Mouse (Mus musculus) adrenal gland, postnatal 36 days (tissue): ENCODE results near the gene Kcnb1. TPM values are rescaled to one million over a fixed set of nuclear protein-coding genes. Genes with fewer than 3 reads are reported as not detected.

ENCODE experiments used
- DNase-seq, 2 experiments: peaks; one replicate each; pipeline ENCODE4 v3.0.0; 2021; ENCODE audit warnings: mixed read lengths in 1 of 2
- total RNA-seq, 2 experiments: library from RNA; stranded (reverse); gene quantifications; 2 replicates each; pipeline ENCODE4 v1.2.3; 2021

Gene Kcnb1
- total RNA-seq, 2 experiments from 2014 or later = 13.7 to 20.7 TPM

DNA sequence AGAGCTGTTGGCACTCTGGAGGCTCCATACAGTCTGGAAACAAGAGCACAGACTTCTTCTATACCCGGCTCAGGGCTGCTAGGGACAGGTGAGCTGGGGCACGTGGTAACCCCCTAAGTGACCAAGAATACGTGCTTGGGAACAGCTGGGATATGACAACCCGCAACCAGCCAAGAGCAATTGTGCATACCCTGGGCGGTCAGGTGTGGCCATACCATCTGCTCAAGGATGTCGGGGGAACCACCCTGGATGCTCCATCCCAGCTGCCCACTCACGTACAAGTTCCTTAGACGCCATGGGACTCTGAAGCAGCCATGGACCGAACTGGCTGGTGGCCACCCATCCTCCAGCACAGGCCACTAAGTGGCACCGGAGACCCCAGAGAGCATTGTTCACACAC lies 26.8 kb downstream of the Kcnb1 start:
- DNase-seq = no peak

DNA sequence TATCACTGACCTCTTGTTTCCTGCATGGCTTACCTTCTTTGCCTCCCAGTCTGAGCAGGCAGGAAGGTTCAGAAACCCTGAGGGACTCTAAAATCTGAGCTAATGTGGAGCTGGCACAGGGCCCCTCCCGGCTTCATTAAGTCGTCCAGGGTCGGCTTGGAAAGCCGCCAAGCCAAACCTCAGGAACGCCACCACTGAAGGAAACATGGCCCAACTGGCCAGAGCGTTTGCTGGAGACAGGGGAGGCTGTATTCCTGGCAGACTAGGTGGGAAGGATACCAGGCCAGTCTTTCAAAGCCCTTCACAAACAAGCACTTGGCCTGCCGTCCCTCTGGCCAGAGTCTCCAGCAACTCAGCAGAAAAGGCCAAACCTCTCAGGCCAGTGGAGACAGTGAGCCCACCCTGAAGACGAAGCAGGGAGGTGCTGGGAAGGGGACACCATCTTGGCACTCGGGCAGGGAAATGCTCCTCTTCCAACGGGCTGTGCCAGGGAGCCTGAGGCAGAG lies 27.4 kb downstream of the Kcnb1 start:
- DNase-seq = peak in 1 of 2 experiments; percentile 53

DNA sequence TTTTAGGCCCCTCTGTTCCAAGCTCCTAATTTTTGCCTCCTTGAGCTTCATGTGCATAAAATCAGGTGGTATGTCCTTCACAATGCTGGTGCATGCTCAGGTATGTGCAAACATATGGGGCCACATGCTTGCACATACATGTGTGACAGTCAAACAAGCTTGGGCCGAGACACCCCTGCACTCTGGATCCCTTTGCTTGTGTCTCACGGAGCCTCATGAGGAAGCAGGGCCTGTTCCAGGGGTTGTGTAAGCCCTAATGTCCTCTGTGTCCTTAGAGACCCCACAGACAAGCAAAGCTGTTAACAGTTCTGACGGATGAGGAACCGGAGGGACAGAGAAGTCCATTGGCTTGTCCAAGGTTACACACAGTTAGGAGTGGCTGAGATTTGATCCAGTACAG lies 30.2 kb downstream of the Kcnb1 start:
- DNase-seq = no peak

DNA sequence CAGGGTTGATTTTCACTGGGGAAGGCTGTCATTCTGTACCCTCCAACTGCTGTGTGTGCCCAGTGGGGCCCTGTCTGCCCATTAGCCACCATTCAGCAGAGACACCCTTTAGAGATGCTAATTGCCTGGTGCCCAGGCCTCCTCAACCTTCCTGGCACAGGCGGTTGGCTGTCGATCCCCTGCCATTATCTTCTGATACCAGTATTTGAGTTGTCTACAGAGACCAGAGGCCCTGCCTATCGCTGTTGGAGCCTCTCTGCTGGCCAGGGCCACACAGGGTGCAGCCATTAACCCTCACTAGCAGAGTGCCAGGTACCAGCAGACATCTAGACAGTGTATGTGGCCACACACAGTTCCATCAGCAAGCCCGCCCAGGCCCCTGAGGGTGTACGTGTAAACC lies 31.2 kb downstream of the Kcnb1 start:
- no peak for DNase-seq

DNA sequence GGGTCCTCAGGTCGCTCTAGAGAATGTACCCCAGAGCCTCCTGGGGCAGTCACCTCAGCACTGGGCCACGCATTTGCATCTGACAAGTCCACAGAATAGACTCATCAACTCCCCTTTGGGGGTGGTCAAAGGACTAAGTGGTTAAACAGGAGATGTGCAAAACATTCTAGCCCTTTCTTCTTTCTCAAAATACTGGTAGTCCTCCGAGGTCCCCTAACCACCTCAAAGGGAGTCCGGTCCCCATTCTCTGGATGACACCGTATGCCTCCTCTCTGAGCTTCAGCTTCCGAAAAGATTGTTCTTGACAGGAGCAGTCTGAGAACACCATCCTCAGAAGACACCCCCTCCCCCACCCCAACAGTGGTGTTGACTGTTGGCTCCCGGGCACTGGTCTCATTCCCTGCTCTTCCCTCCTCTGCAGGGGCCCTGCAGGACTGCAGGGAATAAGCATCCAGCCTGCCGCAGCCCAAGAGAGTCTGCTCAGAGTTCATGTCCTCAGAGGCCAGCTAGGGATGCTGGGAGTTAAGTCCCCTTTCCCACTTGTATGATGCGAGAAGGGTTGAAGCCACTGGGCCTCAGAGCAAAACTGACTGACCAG lies 33.7 kb downstream of the Kcnb1 start:
- no peak for DNase-seq

DNA sequence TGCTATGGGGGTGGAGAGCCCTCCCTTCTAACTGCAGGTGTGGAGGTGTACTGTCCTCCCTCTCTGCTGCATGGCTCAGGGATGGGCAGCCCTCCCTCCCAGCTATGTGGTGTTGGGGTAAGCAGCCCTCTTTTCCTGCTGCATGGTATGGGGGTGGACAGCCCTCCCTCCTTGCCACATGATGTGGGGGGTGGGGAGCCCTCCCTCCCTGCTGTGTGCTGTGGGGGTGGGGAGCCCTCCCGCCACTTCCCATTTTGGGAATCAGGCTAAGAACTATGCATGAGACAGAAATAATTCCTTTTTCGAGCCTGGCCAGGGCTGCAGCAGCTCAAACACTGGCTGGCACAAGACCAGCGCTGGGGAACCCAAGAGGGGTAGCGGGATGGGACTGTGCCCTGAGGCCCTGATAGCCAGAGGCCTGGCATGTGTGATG lies 34.4 kb downstream of the Kcnb1 start:
- no peak for DNase-seq

DNA sequence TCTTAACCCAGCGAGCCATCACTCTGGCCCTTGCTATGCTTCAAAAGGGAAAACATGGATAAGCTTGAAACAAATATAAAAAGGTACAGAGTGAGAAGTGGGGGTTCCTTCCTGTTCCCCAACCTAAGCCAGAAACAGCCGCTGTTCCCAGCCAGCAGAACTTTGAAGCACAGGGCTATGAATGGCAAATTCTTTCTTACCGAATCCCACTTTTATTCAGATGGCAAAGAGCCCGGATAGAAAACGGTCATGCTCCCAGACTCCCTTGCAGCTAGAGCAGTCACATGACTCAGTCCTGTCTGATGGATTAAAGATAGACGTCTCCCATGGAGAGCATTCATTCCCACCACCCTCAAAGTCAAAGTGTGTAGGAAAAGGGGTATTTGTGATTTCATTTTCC lies 39.1 kb downstream of the Kcnb1 start:
- DNase-seq = no peak

DNA sequence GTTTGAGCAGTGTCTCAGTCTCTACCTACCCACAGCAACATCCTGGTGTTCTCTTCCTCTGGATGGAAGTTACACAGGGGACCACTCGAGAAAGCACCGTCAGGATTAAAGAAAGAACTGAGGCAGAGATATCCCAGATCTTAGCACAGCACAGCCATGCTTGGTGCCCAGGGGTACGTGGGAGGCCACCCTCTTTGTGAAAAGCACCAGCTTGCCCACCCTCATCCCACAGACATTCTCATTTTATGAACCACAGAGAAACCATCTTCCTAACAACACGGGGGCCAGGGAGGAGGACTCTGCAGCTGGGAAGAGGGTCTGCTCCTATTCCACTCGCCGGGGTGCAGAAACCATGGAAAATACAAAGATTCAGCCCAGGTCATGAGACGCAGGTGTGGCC lies 39.8 kb downstream of the Kcnb1 start:
- DNase-seq = no peak

DNA sequence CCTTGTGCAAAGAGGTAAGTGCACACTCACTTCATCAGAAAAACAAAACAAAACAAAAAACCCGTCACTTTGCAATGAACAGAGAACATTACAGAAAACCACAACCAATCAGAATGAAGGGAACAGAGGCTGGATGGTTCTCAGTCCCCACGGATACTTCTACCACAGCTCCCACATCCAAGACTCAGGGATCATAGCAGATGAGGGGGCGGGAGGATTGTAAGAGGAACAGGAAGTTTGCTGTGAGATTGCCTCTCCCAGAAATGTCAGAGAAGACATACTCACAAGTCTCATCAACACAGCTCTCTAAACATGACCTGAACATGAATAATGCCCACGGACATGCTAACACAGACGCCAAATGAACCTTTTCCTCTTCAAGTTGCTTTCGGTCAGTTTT lies 40.9 kb downstream of the Kcnb1 start:
- no peak for DNase-seq

DNA sequence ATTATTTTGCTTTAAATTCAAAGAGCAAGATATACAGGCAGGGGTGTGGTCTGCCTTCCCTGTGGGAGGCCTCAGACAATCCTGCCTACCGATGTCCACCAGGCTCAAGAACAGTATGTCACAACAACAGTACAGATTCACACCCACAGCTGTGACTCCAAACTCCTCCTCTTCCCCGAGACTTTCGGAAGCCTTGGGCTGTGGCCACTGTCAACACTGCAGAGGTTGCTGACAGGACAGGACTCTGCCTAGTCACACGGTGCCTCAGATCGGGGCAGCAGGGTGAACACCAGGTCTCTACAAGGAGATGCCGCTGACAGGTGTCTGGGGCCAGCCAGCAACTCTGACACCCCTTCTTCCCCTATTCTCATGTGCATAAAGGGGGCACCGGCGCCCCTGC lies 42.2 kb downstream of the Kcnb1 start:
- peak in 1 of 2 experiments; percentile 20 for DNase-seq

DNA sequence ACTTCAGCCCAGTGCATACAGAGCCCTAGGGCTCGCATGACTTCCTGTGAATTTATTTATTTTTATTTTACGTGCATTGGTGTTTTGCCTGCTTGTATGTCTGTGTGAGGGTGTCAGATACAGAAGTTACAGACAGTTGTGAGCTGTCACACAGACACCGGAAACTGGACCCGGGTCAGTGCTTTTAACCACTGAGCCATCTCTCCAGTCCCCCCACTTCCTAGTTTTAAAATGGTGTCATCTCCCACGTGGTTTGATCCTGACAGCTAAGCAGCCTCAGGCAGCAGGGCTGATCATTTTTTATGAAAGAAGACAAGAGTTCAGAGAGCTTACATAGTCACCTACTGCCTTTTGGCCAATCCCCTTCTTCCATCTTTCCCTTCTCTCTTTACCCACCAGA lies 44.1 kb downstream of the Kcnb1 start:
- DNase-seq = no peak

DNA sequence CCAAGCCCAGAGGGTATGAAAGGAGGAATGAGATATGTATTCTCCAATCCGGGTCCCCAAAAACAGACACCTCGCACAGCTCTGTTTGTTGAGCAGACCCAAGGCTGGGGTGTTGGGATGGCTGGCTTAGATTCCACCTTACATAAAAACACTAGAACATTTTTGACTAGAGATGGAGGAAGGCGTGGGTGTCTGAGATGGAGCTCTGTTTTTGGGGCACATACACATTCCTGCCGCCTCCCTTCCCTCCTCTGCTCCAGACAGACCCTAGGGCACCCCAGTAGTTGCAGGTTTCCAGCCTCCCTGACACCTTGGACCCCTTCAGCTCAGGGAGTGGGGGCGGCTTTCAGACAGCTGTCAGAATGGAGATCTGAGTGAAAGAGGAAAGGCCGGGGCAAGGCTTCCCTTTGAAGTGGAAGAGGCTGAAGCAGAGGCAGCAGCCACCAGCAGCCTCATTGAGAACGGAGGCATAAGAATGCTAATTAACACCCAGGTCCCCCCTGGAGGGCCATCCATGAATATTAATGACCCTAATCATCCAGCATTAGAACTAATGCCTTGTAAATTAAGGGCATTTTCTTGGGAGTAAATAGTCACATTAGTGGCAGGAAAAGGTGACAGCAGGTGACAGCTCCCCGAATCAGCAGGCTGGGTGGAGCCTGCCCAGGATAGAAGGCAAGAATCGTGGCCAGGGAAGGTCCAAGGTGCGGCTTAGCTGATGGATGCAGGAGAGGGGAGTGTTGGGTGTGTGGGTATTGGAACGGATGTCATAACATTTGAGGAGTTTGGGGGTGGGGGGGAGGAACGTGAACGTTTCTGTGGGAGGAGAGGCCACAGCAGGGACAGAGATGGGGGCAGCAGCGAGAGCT lies 45.3 kb downstream of the Kcnb1 start:
- DNase-seq = no peak

DNA sequence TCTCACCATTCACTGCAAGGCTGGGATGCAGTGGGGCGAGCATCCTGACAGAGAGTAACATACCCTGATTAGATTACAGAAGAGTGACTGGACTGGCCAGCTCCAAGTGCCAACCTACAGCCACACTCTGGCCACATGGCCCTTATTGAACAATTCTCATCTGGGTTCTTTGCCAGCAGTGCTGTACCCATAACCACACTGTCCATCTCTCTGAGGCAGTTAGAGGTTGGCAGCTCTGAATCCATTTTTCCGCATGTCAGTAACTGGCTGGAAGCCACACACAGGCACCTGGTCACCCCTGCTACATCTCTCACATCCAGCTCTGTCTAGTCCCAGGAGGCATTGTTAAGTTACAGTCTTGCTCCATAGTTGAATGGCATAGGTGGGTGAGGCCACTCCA lies 46.0 kb downstream of the Kcnb1 start:
- DNase-seq = no peak

DNA sequence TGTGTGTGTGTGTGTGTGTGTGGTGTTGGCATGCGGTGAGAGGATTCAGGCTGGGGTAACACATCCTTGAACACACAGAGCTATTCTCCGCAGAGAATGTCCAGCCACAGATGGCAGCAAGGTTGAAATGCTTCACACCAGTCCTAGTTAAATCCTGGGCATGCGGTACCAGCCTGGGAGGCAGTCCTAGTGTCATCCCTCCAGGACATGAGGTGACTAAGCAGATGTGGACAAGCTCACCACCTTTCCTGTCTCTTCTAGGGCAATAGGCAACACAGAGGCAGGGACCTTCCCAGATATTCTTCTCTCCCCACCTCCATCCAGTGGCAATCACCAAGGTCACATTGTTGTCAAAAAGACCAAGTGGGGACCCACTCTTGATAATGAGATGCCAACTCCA lies 47.7 kb downstream of the Kcnb1 start:
- no peak for DNase-seq

DNA sequence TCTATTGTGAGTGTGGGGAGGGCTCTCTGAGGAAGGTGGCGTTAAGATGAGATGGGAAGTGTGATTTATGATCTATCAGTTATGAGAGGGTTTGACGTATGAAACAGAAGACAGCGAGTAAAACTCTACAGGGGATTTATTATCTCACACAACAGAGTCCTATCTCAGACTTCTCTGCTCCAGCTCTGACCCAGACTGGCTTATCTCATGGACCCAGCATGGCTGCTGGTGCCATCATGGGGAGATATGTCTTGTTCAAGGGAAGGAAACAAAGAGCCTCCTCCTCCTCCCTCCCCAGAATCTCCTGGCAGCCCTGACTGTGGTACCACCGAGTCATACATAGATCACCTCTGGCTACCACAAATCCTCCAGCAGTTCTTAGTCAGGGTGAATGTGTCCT lies 48.1 kb downstream of the Kcnb1 start:
- no peak for DNase-seq

DNA sequence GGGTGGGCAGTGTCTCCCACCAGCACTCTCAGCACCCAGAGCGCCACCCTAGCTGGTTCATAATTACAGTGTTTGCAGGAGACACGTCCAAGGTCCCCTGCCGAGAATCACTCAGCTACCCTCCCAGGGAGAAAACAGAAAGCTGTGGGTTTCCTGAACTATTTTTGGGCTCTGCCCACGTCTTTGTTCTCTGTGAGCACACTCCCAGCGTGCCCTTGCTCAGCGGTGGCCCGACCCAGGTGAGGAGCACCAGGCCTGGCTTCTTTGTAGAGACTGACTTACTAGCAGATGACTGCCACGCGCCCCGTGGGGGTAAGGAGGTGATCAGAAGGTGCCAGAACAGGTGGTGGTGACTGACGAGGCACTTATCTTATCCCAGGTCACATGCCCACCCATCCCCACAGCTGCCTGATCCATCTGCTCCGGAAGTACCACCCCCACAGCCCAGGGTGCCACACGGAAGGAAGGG lies 50.1 kb downstream of the Kcnb1 start:
- no peak for DNase-seq

DNA sequence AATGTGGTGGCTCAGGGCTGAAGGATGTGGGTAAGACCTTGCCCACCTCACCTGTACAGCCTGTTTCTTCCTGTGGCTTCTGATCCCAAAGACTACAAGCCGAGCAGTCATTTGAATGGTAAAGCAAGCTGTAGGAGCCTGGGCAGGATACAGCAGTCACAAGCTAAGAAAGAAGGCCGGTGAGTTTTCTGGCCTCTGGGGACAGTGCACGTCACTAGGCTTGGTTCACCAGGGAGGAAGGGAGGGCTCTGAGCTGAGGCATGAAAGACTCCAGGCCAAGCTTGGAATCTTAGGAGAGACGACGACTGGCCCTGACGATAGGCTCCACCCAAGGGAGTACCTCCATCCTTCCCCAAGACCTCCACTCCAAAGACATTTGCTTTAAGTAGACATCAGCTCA lies 51.3 kb downstream of the Kcnb1 start:
- no peak for DNase-seq

DNA sequence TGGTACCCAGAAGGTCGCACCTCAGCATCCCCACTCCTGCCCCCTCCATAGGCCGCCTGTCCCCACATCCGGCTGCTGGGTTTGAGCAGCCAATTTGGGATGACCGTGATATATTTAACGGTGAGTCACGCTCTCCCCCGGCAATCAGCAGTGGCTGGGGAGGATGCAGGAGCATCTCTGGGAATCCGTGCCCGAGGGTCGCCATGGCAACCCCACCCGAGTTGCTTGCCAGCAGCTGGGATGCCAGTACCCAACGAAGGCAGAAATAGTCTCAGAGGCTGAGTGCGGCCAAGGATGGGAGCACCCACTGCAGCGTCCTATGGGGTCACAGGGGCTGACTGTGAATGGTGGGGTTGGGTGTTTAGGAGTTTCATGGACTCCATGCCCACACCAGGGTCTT lies 53.0 kb downstream of the Kcnb1 start:
- no peak for DNase-seq

DNA sequence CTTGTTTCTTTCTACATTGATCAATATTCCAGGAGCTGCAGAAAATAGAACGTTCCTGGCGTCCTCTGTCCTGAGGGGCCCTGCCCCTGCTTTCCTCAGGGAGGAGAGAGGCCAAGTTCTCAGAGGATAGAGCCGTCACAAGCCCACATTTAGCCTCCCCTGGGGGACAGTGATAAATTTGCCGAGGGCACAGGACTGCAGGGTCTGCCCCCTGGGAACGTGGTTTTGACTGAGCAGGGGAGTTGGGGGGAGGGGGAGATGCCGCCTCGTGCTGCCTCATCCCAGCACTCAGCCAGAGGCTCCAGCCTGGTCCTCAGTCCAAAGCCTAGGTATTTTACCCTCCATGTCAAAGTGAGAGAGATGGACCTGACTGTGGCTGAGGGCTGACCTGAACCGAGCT lies 57.9 kb downstream of the Kcnb1 start:
- DNase-seq = no peak

DNA sequence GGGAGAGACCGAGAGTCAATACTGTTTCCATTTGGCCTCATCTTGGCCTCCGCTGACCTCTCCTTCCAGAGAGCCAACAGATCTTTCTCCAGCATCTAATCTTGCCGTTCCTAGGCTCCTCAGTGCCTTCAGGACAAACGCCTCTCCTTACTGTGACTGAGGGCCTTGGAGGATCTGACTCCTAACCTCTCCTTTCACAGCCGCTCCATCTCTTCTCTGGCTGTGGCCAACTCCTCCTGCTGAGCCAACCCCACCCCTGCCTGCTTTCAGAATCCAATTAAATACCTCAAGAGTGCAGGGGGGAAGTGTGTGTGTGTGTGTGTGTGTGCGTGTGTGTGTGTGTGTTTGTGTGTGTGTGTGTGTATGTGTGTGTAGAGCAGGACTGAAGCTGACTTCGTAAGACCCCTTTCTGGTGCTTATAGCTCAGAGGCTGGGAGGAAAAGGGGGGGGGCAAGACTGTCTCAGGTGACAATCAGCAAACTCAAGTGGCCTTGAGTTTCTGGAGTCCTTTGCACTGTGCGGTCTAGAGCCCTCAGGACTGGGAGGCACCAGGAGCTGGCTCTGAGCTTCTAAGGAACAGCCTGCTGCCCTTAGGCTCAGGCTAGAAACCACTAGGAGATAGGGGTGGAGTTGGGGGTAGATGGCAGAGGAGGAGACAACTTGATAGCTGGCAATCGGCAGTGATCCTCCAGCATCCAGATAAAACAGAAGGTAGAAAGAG lies 59.7 kb downstream of the Kcnb1 start:
- DNase-seq = peak in 1 of 2 experiments; percentile 19

DNA sequence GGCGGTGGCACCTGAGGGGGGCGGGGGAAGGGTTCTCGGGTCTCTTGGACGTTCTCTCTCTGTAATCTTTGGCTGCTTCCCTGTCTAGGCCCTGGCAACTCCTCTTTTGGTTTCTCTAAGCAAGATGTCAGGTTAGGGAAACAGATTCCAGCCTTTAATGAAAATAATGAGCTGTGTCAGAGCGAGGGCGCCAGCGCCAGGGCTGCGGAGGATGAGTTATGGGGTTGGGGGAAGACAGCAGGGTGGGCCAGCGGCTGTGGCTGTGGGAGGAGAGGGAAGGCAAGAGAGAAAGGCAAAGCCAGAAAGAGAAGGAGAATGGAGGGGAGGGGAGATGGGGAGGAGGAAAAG lies 60.4 kb downstream of the Kcnb1 start:
- DNase-seq = peak in 1 of 2 experiments; percentile 18

DNA sequence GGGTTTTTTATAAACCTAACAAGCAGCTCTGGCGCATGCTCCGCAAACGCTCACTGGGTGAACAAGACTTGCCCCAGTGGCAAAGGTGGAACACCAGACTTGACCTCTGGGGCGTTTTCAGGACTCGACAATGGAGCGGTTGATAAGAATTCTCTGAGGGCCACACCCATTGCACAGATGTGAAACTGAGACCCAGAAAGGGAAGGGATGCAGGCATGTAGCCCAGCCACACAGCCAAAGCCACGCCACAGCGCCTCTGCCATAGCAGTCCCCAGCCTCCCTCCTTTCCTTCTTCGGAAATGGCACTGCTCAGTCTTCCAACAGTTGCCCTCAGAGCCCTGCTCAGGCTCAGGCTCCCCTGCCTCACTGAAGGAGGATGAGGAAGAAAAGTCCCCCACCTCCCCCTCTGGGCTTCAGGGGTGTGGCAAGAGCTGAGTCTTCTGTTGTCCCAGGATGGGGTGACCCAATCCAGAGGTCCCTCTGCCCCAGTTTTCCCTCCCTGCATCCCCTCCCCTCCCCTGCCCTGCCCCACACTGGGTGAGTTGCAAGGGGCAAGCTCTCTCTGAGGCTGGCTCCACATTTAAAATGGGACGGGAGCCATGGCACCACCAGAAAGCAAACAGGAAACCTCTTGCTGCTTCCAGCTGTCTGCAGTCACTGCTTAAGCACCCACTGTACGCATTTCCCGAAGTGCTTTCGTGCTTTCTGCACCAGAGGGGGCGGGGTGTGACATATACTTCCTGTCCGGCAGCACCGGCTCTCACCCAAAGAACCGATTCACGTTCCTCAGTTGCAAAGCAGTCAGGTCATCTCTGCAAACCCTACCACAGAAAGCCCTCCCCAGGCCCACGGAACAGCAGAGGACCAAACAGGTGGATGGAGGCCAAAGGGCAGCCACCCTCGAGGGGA lies 61.0 kb downstream of the Kcnb1 start:
- peak; percentile 25 to 68 for DNase-seq
